Mouse (Mus musculus): ENCODE measurements at regions not wholly inside any gene's neighbourhood (a gene's known extent, or its start where the extent isn't known, plus 50 kb on each side); places are given as distances from the start of the nearest gene placed in this dataset.

DNA sequence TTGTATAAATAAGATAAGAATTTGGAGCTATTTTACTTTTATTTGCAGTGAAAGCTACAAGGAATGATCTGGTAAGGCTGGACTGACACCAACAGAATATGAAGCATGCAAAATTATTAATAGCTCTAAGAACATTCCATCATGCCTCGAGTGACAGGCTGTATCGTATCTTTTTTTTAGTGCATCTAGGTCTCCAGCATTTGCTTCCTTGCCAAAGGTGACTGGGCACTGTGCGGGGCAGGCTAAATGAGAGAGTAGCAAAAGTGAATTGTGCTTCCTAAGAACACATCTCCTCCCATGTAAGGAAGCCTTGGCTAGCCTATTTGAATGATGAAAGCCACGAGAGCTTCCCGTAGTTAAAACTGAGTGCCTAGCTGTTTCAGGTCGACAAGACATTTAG lies 261.5 kb upstream of the Ndst3 start:
- DNase-seq, result no peak

DNA sequence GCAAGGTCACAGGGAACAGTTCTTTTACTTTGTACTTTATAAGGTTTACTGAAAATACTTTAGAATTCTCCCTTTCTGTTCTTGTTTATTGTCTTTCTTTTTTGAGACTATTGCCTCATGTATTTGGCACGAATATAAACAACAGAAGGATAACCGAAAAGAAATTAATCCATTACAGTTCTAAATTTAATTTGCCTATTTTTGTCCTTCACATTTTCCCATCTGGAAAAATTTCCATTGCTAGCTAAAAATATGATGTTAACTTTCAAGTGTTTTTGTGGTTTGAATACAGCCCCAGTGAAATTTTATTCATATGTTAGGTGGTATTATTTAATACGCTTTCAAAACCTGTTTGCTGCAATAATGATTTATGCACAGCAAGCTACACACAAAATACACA lies 276.7 kb upstream of the Ndst3 start:
- DNase-seq, result no peak

DNA sequence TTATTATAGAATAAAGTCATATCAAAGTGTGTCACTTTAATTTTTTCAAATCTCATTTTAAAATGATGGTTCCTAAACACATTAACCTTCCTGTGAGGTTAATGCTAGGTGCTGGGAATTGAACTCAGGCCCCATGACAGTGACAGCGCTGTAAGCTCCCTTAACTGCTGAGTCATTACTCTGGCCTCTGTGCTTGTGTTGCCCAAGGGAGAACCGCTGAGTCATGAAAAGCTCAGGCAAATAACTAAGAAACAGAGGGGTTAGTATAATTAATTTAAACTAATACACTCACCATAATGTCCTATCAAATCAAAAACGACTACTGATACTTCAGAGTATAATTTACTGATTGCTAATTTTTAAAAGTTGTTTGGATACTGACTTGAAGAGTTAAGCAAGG lies 281.7 kb upstream of the Ndst3 start:
- DNase-seq, result no peak

DNA sequence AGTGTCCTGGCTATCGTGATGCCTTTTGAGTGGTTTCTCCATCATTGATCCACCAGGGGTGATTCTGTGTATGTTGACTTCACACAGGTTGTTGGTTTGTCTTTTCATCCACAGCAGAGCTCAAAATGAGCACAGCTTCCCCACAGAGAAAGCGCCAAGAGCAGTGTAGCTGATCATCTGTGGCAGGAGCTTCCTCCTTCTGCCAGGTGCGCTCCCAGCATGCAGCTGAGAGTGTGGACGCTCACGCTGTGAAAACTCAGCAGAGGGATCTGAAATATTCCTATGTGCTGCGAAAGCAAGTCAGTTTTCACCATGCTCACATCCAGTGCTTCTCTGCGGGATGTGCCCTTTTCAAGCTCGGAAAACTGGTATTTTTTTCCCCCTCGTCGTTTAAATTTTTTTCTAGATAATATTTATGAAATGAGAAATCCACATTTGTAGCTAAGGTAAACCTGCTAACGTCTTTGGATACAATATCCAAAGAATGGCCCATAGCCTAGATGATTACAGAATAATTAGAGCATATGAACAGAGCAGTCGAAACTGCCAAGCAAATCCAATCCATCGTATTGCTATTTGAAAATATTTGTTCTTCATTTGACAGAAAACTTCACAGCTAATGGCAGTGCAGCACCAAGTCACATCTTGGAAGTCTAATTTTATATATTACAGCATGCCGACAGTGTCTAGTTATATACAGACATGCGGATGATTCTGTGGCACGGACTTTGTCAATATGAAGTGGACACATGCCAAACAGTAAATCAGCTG lies 283.3 kb upstream of the Ndst3 start:
- peak; percentile 94 for DNase-seq

DNA sequence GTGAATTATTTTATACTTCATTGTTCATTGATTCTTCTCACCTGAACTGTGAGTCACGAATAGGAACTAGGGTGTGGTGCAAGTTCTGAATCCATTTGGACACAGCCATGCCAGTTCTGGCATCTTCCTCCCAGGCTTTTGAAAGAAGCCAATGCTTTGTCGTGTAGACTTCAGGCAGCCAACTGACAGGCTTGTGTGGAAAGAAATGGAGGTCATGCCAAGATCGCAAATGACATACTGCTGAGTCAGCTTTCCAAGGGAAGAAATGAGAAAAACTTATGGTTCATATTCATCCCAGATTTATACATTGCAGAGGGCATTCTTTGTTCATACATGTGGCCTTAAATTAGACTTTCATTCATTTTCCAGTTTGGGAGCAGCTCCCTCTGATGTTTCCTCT lies 285.8 kb upstream of the Ndst3 start:
- no peak for DNase-seq

DNA sequence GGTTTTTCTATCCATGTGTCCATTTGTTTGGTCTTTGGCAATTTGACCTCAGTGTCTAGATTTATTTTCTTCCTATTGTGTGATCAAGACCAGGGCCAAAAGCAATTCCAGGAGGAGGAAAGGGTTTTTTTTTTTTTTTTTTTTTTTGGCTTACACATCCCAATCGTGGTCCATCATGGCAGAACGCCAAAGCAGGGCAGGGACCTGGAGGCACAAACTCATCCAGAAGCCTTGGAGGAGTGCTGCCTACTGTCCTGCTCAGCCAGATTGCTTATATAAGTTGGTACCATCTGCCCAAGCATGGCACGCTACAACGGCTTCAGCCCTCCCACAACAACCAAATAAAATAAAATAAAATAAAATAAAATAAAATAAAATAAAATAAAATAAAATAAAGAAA lies 286.5 kb upstream of the Ndst3 start:
- peak; percentile 57 for DNase-seq

DNA sequence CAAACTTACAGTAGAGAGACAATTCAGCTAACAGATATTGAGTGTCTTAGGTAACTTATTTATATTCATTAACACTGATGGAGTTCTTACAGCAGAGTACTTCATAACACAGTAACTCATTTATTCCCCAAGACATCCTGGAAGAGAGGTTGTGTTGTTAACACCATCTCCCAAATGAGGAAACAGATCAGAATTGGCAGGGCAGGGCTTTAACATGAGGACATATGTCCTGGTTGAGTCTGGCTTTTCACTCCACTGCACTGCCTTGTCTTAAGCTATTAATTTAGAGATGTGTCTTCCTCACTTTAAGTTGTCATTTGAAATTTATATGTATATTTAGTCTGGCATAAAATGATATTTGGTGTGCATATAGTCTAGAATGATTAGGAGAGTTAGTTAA lies 292.4 kb upstream of the Ndst3 start:
- no peak for DNase-seq

DNA sequence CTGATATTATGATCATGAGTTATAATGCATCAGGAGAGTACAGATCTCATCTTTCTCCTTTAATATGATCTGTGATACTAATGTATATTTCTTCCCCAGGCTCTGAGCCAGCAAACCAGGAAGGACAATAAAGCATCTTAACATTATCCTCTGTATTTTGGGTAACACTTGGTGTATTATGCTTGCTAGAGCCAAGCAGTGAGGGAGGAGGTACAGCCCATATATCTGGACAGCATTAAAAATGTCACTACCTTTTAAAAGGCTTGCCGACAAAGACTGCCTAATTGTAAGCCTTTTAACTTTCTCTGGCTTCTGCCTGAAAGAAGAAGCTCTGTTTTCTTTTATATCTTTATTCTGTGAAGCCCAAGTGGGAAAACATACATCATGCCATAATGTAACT lies 292.9 kb upstream of the Ndst3 start:
- no peak for DNase-seq

DNA sequence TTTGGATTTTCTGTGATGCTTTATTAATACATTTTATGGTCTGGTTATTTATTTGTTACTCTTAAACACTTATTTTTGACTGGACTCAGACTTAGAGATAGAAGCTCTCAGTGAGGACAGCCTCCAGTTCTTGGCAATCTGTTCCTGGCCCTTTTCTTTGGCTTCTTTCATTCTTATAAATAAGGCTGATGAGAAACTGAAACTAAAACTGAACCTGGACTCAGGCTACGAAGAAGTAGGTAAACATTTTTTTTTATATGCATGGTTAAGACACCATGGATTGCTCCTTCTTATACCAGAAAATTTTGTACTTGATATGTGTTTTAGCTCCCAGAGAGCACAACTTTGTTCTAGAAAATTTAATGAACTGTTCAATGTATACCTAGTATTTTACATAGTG lies 293.4 kb upstream of the Ndst3 start:
- no peak for DNase-seq

DNA sequence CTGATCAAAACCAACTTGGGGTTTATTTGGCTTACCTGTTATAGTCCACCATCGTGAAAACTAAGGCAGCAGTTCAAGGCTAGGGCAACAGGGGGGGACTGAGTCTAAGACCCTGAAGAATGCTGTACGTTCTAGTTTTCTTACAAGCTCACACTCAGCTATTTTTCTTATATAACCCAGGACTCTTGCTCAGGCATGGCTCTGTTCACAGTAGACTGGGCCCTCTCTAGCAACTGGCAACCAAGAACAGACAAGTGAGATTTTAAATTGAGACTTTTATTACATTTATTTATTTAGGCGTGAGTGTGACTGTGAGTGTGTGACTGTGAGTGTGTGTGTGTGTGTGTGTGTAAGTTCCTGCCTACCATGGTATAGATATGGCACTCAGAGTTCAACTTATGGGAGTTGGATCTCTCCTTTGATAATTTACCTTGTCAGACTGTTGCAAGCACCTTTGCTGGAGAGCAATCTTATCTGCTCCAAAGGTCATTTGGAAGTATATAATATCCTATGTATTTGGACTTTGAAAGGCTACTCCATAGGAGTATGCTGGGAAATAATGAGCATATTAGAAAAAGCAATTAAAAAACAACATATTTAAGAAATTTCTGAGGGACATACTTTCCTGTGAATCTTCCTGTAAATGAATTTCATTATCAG lies 309.4 kb upstream of the Ndst3 start:
- DNase-seq, result no peak

DNA sequence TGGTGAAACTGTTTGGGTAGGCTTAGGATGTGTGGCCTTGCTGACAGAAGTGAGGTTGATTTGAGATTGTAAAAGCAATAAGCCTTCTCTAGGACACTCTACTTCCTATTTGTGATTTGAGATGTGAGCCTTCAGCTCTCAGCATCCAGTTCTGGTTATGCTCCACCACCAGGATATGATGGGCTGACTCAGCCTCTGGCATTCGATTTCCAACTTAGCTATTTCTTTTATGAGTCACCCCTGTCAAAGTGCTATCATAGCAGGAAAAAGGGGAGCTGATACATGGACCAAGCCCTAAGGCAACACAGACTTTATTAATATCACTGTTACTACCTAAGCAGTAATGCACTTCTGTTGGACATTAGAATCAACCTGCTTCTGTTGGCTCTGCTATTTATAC lies 310.2 kb upstream of the Ndst3 start:
- no peak for DNase-seq

DNA sequence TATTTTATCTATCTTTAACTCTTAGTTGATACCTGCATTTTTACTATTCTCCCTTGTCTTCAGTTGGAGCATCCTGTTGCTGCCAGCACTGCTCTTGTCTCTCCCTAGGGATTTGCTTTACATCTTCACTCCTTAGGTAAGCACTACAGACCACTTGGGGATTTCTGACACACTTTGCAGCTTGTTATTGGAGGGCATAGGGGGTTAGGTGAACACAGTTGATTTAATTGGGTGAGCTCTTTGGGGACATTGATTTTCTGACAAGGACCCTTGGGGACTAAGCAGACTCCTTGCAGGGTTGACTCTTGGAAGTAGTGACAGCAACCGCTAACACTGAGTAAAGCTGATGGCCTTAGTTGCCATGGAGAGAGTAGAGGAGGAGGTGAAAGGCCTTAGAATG lies 309.0 kb upstream of the Tram1l1 start:
- no peak for DNase-seq

DNA sequence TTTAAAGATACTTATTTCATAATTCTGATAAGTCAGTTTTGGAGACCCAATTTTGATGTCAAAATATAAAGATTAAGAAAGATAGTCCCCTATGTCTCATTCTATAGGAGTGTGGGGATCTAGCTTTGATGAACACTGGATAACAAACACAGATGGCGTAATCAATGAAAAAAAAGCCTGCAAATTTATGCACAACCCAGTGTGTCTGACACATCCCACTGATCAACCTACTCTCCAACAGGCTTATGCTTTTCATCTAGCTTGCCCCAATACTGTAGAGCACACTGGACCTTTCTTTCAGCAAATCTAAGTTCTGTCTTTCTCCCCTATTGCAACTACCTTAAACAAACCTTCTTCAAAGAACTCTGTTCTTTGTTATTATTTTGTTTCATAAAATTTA lies 302.0 kb upstream of the Tram1l1 start:
- DNase-seq, result no peak

DNA sequence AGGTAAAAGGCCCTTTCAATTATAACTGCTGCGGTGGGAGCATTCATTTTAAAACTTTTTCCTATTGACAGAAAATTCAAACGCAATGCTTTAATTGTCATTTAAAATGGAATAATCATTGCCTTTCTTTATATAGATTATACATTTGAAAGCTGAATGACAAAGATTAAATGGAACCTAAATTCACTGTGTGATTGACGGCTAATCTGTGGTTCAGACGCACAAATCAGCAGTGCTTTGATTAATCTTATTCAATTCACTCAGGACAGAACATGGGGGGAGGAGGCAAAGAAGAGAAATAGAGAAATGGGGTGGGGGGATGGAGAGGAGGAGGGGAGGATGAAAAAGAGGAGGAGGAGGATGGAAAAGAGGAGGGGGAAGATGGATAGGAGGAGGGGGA lies 294.5 kb upstream of the Tram1l1 start:
- no peak for DNase-seq

DNA sequence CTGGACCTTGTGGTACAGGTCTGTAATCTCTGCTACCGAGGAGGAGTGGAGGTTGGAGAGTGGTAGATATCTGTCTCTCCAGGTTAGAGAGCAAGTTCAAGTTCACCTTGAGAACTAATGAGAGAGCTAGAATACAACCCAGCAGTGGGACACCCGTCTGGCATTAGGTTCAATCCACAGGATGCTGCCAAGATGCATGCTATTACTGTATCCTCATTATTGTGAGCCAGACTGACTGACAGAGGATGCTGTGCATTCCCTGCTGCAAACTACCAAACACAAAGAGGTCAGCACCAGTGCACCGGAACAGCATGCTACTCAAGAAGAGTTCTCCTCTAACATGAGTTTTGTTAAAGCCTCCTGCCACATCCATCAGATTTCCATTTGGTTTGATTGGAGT lies 253.6 kb upstream of the Tram1l1 start:
- no peak for DNase-seq

DNA sequence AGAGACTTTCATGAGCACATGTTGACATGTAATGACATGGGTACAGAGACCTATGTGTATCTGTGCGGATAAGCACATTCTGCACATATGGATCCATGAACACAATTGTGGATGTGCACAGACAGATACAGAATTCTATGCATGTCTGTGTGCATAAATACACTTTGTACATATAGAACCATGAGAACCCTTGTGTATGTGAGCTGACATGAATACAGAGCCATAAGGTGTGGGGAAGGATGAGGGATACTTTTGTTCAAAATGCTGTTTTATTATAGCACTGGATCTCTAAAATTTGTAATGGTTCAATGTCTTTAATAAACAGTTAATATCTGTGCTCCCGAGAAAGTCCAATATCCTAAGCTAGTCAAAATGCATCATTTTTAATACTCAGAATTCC lies 253.1 kb upstream of the Tram1l1 start:
- DNase-seq, result no peak

DNA sequence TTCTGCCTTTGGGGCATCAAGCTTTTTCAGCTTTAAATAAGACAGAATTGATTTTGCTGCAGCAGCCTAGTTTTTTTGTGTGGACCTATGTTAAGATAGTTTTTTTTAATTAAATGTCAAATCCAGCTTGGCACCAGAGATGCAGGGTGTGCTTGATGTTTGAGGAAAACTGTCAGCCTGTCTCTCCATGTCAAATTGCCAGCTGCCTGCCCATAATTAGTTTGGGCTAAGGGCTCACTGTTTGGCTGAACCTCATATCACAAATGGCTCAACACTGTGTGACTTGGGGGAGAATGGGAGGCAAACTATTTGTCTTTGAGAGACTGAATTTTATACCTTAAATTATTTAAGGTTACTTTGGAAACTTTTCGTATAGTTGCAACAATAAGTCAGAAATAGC lies 252.7 kb upstream of the Tram1l1 start:
- no peak for DNase-seq

DNA sequence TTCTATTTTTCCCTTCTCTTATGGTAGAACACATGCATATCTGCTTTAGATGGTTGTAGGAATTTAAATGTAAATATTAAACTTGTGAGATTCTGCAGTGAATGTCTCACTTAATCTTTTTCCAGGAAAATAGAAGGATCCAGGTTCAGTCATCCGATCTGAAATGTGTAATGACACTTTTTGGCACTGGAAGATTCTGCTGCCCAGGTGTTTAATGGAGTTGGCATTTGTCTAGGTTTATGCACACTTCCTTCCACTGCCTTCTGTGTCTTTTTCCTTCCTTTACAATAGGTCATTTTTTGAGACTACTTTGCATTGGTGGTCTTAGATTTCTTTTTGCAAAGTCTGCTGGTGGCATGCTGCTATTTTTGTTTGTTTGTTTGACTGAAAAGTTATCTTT lies 251.5 kb upstream of the Tram1l1 start:
- peak; percentile 10 for DNase-seq

DNA sequence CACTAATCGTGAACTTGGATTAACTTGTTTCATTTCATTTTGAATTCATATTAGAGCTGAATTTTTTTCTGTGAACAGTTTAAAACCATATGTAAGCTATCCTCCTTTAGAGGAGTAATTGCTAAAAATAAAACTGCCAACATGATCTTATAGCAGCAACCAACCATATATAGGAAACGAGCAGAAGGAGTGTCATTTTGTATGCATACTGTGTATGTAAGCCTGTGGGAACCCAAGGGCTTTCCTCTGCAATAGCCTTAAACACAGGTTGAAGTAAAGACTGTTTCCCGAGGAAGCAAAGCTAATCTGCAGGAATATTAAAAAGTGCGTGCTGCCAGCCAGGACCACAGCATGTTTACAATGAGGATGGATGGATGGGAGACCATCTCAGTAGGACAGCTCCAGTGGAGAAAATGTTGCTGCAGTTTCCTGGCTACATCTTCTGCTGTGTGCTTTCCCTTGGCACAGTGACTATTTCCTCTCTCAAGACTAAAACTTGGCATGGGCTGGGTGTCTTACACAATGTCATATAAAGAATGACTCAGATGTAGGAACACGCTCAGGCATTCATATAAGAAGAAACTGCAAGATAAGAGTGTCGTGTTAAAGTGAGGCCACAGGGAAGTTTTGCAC lies 244.6 kb upstream of the Tram1l1 start:
- DNase-seq, result no peak

DNA sequence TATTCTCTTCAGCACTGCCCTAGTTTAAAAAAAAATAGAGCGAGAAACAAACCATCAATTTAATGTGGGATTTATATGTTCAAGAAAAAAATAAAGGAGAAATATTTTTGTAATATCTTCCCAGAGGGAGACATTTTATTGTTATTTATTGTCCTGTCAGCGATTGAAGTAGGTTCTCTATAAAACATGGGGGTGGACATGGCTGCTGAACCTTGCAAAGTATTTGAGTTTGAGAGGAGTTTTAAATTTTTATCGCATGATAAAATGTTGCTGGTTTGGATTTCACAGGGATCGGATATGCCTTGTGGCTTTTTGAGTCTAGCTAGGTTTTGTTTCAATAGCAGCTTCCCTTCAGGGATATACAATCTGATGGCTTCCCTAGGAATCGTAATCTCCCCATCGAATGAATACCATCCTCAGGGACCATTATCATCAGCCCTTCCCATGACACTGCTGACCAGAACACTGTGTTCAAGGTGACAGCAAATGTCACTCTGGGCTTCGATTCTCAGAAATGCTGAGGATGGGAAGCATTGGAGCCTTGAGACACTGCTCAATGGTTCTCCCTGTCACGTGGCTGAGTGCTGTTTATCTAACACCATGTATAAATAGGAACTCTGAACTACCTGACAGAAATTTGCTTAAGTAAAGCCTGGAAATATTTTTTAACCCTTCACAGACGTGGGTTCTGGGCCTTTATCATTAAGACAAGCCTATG lies 228.1 kb upstream of the Tram1l1 start:
- no peak for DNase-seq

DNA sequence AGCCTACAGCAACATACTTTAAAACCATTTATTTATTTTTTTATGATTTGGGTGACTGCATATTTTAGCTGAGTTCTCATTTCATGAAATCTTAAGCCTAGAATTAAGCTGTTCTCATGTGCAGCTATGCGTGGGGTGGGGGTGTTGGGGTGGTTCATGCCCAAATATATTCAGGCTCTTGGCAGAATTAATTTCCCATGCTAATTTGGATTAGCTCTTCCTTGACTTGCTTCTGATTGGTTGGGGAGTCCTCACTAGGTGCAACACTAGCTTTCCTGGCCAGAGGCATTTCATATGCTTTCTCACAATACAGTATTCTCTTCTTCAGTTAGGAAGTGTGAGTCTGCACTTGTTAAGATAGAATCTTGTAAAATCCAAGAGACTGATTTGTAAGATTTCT lies 206.7 kb upstream of the Tram1l1 start:
- no peak for DNase-seq

DNA sequence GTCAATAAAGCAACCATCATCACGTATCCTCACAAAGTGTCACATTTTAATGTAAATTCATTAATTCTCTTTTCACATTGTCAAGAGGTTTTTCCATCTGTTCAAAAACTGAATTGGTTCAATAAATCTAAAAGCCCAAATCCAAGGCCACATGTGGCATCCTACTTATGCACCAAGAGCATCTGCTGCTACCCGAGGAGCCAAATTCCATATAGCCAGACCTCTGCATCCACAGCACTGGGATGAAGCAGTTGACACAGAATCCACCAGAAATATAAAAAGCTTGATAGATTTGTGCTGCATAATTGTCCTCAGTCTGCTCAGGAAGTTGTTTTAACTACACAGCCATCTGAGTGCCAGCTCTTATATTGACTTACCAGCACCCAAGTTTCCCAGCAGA lies 164.4 kb upstream of the Tram1l1 start:
- DNase-seq, result no peak

DNA sequence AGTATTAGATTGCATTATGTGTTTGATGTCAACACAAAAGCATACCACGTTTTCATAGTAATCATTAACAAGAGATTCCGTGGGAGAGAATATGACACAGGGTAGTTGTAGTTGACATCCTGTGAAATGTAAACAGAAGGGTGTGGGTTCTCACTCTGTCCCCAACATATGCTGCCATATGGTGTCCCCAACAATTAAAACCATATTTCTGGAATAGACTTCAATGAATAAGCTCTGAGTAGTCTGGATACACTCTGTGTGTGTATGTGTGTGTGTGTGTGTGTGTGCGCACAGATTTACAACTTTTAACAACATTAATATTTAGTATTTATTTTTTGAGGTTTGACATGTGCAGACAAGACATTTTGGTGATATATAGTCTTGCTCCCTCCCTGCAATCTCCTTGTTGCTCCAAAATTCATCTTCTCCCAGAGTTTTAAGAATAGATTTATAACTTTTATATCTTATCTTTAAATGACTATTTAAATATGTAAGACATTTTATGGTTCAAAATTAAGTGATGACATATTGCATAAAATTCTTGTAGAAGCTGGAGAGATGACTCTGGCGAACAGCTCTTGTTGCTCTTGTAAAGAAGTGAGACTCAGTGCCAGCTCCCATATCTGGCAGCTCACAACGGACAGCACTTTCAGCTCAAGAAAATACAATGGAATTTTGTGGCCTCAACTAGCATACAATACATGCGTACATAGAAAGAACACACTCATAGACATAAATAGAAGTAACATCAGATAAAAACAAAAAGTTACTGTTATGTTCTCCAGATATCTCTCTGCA lies 162.6 kb upstream of the Tram1l1 start:
- DNase-seq, result no peak
